Mouse (Mus musculus) mesoderm, embryonic 11.5 days (tissue): ENCODE measurements around the gene Pnliprp2.

Source experiments
- DNase-seq: peaks from one replicate; pipeline ENCODE4 v3.0.0-alpha.2; 2012; ENCODE audit warnings: low read depth, low spot score

The Pnliprp2 gene

DNA sequence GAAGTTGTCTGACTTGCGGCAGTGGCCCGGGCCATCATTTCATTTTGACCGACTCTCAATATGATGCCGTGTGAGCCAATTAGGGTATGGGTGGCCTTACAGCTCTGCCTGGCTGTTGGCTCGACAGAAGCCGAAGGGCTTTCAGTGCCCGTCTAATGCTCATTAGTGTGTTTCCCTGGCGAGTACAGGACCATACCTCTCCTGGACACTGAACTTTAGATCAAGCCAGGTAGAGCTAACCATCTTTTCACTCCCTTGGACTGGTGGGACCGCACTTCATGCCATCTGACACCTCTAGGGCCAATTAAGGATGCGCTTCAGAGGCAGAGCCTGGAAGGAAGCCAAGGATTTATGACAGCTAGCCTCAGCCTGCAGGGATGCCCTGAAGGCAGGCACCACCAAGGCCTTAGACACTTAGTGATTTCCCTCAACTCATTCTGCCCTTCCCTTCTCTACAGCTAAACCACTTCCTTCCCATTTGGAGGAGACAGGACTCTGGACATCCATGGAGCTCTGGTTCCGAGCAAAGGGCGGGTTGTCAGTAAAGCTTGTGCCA is 35.7 kb downstream of the Pnliprp2 start:
- peak; percentile 20 for DNase-seq

DNA sequence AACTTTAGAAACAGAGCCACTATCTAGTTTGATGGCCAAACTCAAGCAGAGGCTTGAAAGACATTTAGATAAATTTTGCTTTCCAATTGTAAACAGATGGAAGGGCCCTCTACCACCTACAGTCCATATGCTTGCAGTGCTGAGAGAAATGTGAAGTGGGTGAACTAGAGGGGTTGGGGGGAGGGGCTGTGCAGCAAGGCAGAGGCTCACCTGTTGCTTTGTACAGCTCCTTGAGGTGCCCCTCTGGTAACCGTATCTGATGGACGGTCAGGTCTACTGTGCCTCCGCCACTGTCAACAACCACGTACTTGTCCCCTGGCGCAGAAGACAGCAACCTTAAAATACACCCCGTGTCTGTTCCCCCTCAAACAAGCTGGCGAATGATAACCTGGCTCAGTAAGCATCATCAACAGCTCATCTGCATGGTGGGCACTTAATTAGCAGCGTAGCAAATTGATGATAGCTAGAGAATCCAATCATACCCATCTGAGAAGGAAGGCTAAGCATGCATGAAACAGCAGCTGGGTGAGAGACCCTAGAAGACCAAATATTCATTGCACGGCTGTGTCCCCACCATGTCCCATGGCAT is 45.8 kb downstream of the Pnliprp2 start:
- DNase-seq: no peak

DNA sequence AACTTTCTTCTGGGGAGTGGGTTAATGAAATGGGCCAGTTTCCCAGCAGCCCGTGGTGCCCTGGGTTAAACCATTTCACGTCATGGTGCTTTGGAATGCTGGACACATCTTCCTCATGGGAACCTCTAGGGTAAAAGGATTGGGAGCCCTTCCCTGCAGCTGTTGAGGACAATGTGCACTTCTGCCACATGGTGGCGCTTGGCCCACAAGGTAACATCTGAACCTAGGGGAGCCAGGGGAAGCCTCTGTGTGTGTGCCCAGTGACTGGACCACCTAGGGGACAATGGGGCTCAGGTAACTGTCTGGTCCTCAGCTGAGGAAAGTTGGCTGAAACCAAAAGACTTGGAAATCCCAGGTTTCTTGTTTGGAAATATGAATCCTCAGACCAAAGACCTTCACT is 46.8 kb downstream of the Pnliprp2 start:
- DNase-seq: peak; percentile 80

DNA sequence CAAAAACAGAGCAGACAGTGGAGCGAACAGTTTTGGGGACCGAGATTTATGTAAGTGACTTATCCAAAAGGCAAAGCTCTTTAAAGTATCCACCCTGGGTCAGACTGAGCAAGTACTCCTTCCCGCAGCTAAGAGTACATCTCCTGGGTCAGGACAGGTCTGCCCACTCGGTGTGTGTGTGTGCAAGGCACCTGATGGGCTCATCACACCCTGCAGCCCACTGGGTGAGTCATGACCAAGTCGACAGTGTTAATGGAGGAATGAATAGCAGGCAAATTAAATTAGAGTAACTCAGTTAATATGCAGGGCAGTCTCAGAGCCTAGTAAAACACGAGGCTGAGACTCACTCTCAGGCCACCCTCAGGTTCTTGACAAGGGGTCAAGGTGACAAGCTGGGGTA is 49.3 kb downstream of the Pnliprp2 start:
- DNase-seq: no peak

DNA sequence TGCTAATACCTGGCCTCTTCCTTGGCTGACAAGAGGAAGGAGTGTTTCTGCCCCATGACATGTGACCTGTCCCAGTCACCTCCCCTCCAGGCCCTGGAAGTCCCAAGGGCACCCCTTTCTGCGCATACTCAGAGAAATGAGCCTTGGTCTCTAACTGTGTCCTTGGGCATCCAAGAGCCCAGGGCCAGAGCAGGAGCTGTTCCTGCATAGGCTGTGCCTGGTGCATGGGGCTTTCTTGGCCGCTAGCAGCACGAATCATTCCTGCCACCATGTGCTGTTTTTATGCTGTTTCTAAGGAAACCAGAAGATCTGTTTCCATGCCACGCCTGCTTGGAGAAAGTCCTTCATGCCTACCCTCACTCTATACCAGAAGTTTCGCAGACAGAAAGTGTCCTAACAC is 51.0 kb downstream of the Pnliprp2 start:
- DNase-seq: no peak

DNA sequence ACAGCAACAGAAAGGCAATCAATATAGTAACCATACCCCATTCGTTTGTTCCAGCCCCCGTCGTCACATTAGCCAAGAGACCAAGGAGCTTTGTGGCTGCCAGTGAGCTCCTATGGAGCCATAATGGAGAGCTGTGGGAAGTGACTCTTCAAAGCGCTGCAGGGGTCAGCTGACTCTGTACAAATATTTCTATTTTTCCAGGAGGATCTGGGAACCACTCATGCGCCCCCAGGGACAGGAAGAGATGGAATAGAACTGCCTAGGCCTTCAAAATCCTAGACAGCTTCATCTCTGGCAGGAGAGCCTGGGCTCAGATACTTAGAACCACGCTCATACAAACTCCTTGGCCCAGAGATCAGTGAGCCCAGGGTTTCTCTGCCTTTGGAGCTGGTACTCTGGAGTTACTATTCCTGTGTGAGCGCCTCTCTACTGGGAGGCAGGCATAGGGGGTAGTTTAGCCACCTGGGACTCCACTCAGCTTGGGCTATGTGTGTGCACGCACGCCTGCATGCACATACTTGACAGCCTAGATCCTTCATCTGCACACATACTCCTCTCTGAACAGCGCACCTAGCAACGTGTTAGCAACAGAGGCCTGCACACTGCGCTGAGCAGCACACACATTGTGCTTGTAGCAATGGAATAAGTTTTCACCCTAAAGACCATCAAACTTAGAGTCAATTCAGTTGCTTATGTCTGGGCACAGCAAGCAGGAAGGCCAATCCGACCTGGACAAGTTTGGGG is 55.8 kb downstream of the Pnliprp2 start:
- no peak for DNase-seq

DNA sequence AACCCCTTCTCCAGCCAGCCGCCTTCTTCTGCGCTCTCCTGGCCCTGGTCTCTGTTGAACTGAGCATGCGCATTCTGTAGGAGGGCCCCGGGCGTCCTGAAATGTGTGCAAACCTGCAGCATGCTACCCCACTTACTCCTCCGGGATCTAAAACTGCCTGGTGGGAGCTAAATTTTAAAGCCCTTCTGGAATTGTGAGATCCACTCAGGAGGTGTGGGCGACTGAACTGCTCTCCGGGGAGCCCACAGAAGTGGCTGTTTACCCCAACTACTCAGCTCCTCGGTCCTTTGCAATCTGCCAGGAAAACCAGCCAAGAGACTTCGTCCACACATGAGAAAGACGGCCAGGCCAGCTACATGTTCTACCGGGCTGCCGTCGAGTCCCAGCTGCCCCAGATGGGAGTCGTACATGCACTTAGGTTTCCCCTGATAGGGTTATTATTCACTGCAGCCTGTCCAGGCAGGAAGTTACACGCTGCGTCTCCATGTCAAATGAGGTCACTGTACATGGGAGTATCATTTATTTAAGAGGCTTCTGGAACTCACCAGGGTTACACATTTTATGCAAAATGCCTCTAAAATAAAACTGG is 57.0 kb downstream of the Pnliprp2 start:
- no peak for DNase-seq

DNA sequence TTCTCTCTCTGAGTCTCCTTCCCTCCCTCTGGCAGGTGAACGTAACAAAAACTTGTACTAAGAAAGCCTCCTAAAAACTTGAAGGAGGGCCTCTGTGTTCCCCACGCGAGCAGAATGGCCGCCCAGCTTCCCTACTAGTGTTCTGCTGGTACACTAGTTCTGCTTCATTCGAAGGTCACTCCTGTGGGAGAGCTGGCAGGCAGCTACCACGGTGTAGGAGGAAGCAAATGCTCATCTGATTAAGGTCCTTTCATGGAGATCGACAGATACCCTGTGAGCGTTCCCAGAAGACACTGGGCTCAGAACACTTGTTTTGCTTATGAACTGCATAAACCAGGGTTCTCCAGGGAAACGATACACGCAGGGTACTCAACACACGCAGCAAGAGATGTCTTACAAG is 57.9 kb downstream of the Pnliprp2 start:
- no peak for DNase-seq

DNA sequence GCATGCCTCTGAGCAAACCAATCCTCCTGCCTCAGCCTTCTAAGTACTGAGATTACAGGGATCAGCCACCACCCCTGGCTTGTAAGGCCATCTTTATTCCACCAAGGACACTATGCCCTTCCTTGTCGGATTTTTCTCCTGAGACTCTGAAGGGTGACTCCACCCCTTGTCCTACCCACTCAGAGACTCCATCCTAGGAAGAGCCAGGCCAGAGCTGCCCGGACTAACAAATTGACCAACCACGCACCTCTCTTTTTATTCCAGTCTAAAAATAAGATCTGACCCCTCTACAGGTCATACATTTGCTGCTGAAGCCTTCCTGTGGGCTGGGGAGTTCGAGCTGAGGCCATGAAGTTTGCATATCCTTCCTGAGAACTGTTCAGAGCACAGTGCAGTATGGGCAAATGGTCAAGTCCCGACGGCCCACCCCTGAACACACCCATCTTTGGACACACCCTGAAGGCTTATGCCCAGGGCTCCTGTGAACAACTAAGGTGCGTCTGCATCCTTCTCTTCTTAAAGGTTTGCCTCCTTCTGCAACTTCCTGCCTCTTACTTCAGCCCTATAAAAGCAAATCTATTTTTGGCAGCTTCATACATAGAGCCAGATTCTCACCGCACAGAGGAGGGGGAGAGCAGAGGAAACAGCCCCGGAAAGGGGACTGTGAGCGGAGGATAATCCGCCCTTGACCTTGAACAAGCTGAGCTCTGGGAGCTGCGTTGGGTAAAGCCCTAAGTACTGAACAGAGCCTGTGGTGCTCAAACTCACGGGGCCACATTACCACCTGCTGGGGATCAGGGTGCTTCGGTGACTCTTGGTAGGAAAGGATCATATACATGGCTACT is 59.3 kb downstream of the Pnliprp2 start:
- no peak for DNase-seq

DNA sequence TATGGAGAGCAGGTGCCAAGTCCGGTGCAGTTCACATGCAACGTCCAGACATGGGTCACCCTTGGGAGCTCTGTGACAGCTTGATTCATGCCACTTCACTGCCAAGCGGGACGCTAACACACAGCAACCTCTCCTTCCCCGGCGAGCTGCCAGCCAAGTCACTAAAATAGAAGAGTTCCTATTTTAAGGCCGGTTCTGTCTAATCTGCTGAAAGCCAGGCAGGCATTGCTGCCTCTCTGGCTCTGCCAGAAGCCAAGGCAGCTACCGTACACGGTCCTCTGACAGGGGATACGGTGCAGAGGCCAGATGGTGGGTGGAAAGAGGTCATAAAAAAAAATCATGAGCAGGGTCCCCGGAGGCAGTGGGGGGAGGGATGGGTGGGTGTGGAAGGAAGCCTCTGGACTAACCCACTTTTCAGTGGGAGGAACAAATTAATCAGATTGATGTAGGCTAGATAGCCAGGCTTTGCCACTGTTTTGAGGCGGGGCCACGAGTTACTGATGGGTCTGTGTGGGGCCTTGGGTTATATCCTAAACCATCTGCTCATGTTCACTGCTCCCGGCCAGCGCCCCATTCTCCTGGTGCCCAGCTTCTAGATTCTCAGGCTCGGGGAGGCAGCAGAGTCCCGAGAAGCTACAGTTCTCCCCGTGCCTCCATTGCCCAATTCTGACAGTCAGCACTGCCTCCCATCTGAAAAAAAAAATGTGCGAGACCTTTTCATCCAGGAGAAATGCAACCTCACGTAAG is 63.1 kb downstream of the Pnliprp2 start:
- DNase-seq: peak; percentile 66

DNA sequence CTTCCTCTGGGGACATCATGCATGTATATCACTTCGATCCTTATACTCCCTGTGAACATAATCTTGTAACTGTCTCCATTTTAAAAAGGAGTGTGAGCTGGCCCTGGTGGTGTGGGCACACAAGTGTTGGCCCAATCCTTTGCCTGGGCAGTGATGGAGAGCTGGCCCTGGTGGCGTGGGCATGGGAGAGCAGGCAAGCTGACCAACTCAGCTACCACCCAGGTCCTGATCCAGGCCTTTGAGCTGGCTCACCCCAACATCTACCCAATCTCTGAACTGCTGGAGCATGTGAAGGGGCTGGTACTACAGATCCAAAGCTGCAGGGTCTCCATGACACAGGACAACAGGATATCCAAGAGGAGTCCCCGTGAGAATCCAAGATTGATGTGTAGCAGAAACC is 63.8 kb downstream of the Pnliprp2 start:
- no peak for DNase-seq

DNA sequence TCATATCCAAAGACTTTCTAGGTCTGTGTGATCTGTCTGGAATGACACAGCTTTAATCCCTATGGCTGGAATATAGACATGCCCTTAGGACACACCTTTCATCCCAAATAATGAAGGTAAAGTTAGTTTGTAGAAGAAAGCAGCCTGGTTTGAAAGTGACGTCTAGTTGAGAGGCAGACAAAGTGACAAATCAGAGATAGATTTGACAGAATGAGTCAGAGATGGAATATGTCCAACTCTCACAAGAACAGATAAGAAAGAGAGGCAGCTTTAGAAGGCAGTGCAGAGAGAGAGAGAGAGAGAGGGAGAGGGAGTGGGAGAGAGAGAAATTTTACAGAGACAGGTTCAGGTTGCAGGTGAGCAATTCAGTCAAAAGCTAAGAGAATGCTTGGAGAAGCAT is 64.8 kb downstream of the Pnliprp2 start:
- no peak for DNase-seq
